Mouse (Mus musculus) kidney, postnatal 0 days (tissue): Measurements from ENCODE around the gene Nek5. TPM values are rescaled to one million over a fixed set of nuclear protein-coding genes. Genes with fewer than 3 reads are reported as not detected.
A peak's percentile ranks its signal among the peaks of the same experiment; 100 is the strongest.

ENCODE experiments used
- ATAC-seq: fragments of 200-750 bp; cut with Nextera tagmentation; replicated peaks from 2 replicates; pipeline ENCODE4 v1.8.0; 2017; ENCODE audit warnings: low read depth, moderate number of reproducible peaks, moderate TSS enrichment, moderate library complexity; ENCODE audit not compliant: low FRiP score
- DNase-seq: peaks from one replicate; pipeline ENCODE4 v3.0.0-alpha.2; 2016; ENCODE audit warnings: low spot score
- H3K27ac ChIP-seq: fragments of 300-500 bp; sonication (generic); 2 replicates; pipeline ENCODE4 v1.5.1; 2014; ENCODE audit warnings: mild to moderate bottlenecking
- H3K27me3 ChIP-seq: fragments of 300-500 bp; sonication (generic); 2 replicates; pipeline ENCODE4 v1.6.1; 2014; ENCODE audit warnings: low read length, mixed read lengths; ENCODE audit not compliant: insufficient read depth
- H3K36me3 ChIP-seq: fragments of 300-500 bp; sonication (generic); 2 replicates; pipeline ENCODE4 v1.6.1; 2014; ENCODE audit warnings: low read length, mixed read lengths; ENCODE audit not compliant: insufficient read depth
- H3K4me1 ChIP-seq: fragments of 300-500 bp; sonication (generic); replicated peaks from 2 replicates; pipeline ENCODE4 v1.6.1; 2014; ENCODE audit warnings: antibody characterized with exemption, low read length, mixed read lengths; ENCODE audit not compliant: insufficient read depth
- H3K4me2 ChIP-seq: fragments of 300-500 bp; sonication (generic); 2 replicates; pipeline ENCODE4 v1.6.1; 2014; ENCODE audit warnings: mild to moderate bottlenecking, low read length, moderate library complexity, mixed read lengths
- H3K4me3 ChIP-seq: fragments of 300-500 bp; sonication (generic); replicated peaks from 2 replicates; pipeline ENCODE4 v1.5.1; 2014; ENCODE audit warnings: low read depth, low read length
- H3K9ac ChIP-seq: fragments of 300-500 bp; sonication (generic); 2 replicates; pipeline ENCODE4 v1.6.1; 2014; ENCODE audit warnings: low read depth, low read length
- H3K9me3 ChIP-seq: fragments of 300-500 bp; sonication (generic); replicated peaks from 2 replicates; pipeline ENCODE4 v1.6.1; 2016; ENCODE audit warnings: low read length, inconsistent platforms, mixed read lengths
- CTCF ChIP-seq: IDR thresholded peaks from 2 replicates; pipeline ENCODE4 v1.5.1; 2016; ENCODE audit warnings: antibody characterized with exemption, low read depth, mild to moderate bottlenecking, moderate library complexity
- WGBS: fragments of 180-500 bp; shearing (Covaris S2); extraction: QIAGEN DNeasy Blood & Tissue Kit; methylation state at CpG from one replicate; pipeline ENCODE4 v1.1.7; 2014; 5-methylcytosine and 5-hydroxymethylcytosine counted together
- polyA plus RNA-seq: library from polyadenylated mRNA; unstranded; fragments of >200 nt; fragmentation: Nextera tagmentation; extraction: Ambion mirVana; gene quantifications from 2 replicates; pipeline ENCODE4 v1.2.1, GENCODE M21; 2015

Gene Nek5
- polyA plus RNA-seq, 1 experiment from 2014 or later, result 0.47 TPM

GRCm38 (mm10) chr8:22060446-22060889 is 64.4 kb downstream of the Nek5 start, which contains the start of gene Alg11:
Gene Alg11, plus strand, starts transcription at chr8:22060721.
- TF ChIP-seq CTCF, result peak; percentile 25; the same call in 1 of the 2 replicates
- Histone ChIP-seq H3K36me3 (peaks cover 15% of the 10 kb centered on the region), H3K27ac (no peak within 1 kb of the TSS), H3K4me2 (peak within 1 kb of the TSS; percentile 98), H3K4me3 (peak within 1 kb of the TSS; percentile 73), H3K9ac (peak within 1 kb of the TSS; percentile 67), H3K9me3 (no peaks in the 10 kb centered on the region), H3K27me3 (peaks cover 12% of the 10 kb centered on the region), H3K4me1 (0 out of 2 replicates have a peak, but pooled peaks cover 4% of the 10 kb centered on the region)
- ATAC-seq (peak; percentile 100), DNase-seq (peak; percentile 99)
- WGBS, result under 1% methylated on average over 33 of the region's 36 CpGs

GRCm38 (mm10) chr8:22059821-22060445 is 64.9 kb downstream of the Nek5 start, which contains the start of gene Atp7b:
Gene Atp7b, minus strand, starts transcription at chr8:22060305.
- H3K36me3 ChIP-seq, result peaks cover 9% of the 10 kb centered on the region; the same call in 1 of the 2 replicates
- peak; percentile 81 for ATAC-seq
- no peaks in the 10 kb centered on the region for H3K9me3 ChIP-seq
- H3K4me2 ChIP-seq, result peak within 1 kb of the TSS; percentile 98
- H3K4me3 ChIP-seq, result peak within 1 kb of the TSS; percentile 73
- peak within 1 kb of the TSS; percentile 67 for H3K9ac ChIP-seq
- under 1% methylated on average over 44 of the region's 46 CpGs for WGBS
- DNase-seq, result peak; percentile 41
- H3K27ac ChIP-seq, result no peak within 1 kb of the TSS
- no peak for TF ChIP-seq CTCF
- 0 out of 2 replicates have a peak, but pooled peaks cover 4% of the 10 kb centered on the region for H3K4me1 ChIP-seq
- H3K27me3 ChIP-seq, result peaks cover 12% of the 10 kb centered on the region

GRCm38 (mm10) chr8:22059153-22059738 is 65.6 kb downstream of the Nek5 start:
- H3K4me3 ChIP-seq, result peak overlapping the region; percentile 73
- 0 out of 2 replicates have a peak, but pooled peaks cover 4% of the 10 kb centered on the region for H3K4me1 ChIP-seq
- peaks cover 12% of the 10 kb centered on the region for H3K27me3 ChIP-seq
- 44% methylated on average over 11 of the region's 11 CpGs for WGBS
- H3K9ac ChIP-seq, result peak overlapping the region; percentile 67
- no peaks in the 10 kb centered on the region for H3K9me3 ChIP-seq
- H3K4me2 ChIP-seq, result peak overlapping the region; percentile 98
- peaks cover 4% of the 10 kb centered on the region; the same call in 1 of the 2 replicates for H3K36me3 ChIP-seq
- no peak overlapping the region for H3K27ac ChIP-seq
- TF ChIP-seq CTCF, result no peak
- DNase-seq (no peak), ATAC-seq (no peak)

- no peak for TF ChIP-seq CTCF
- Histone ChIP-seq H3K36me3 (no peaks in the 10 kb centered on the region), H3K27me3 (peaks cover 12% of the 10 kb centered on the region), H3K9me3 (no peaks in the 10 kb centered on the region), H3K27ac (no peak overlapping the region), H3K9ac (no peak overlapping the region), H3K4me1 (0 out of 2 replicates have a peak, but pooled peaks cover 4% of the 10 kb centered on the region), H3K4me3 (no peak overlapping the region), H3K4me2 (no peak overlapping the region)
- ATAC-seq (no peak), DNase-seq (no peak)
- 73% methylated on average over 9 of the region's 9 CpGs for WGBS
These were observed 66.5 kb downstream of the Nek5 start for GRCm38 (mm10) chr8:22058368-22058767.

DNA sequence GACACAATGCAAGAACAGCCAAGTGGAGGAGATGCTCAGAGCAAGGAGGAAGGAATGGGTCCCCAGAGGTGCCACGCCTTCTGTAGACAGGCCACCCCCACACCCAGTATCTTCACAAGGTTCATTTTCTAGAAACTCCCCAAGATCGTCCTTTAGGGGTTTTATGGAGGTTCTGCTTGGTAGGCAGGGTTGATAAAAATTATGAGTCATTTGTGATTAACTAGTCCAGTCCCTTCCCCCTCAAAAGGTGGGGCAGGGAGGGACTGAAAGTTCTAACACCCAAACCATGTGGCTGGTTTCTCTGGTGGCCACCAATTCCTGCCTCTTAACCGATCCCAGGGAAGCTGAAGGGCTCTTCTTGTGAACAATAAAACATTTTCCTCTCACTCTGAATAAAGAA is 68.0 kb downstream of the Nek5 start:
- Histone ChIP-seq H3K27me3 (peaks cover 12% of the 10 kb centered on the region), H3K9ac (no peak overlapping the region), H3K9me3 (no peaks in the 10 kb centered on the region), H3K4me3 (no peak overlapping the region), H3K4me1 (0 out of 2 replicates have a peak, but pooled peaks cover 4% of the 10 kb centered on the region), H3K36me3 (no peaks in the 10 kb centered on the region), H3K4me2 (no peak overlapping the region), H3K27ac (no peak overlapping the region)
- 58% methylated on average over 3 of the region's 3 CpGs for WGBS
- DNase-seq (no peak), ATAC-seq (no peak)
- no peak for TF ChIP-seq CTCF

DNA sequence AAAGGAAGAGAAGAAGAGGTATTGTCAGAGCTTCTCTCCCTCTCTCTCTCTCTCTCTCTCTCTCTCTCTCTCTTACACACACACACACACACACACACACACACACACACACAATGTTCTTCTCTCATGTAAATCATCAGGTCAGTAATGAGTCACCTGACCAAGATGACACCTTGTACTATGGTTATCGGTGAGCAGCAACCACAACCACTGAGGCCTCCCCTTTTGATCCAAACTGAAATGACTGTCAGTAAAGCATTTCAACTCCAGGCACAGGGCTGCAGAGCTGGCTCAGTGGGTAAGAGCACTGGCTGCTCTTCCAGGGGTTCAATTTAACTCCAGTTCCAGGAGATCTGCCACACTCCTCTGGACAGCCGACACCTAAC is 69.4 kb downstream of the Nek5 start:
- no peaks in the 10 kb centered on the region for H3K36me3 ChIP-seq
- H3K4me1 ChIP-seq, result no peaks in the 10 kb centered on the region
- ATAC-seq, result no peak
- H3K9me3 ChIP-seq, result no peaks in the 10 kb centered on the region
- H3K27ac ChIP-seq, result no peak overlapping the region
- WGBS, result 84% methylated on average over 2 of the region's 2 CpGs
- peaks cover 12% of the 10 kb centered on the region for H3K27me3 ChIP-seq
- no peak for TF ChIP-seq CTCF
- H3K4me2 ChIP-seq, result no peak overlapping the region
- H3K9ac ChIP-seq, result no peak overlapping the region
- DNase-seq, result no peak
- H3K4me3 ChIP-seq, result no peak overlapping the region
